Mouse (Mus musculus): ENCODE data around the gene Dmrt2. TPM values are rescaled to one million over a fixed set of nuclear protein-coding genes. Genes with fewer than 3 reads are reported as not detected.

Gene Dmrt2
- polyA plus RNA-seq, 1 experiment from 2014 or later: 3.5 TPM

GRCm38 (mm10) chr19:25652560-25652959 lies 19.7 kb upstream of the Dmrt2 start:
- Histone ChIP-seq H3K4me1 (ENCODE audit: insufficient read depth, low read length) (no peaks in the 10 kb centered on the region), H3K9ac (replicated peaks; ENCODE audit: low read length) (no peak overlapping the region), H3K4me3 (ENCODE audit: low read length) (no peak overlapping the region), H3K27me3 (ENCODE audit: insufficient read depth, low read length) (peaks cover 24% of the 10 kb centered on the region), H3K27ac (ENCODE audit: low read length) (no peak overlapping the region), H3K9me3 (ENCODE audit: low read length) (no peaks in the 10 kb centered on the region), H3K4me2 (replicated peaks; ENCODE audit: low read depth, low read length) (no peak overlapping the region), H3K36me3 (ENCODE audit: insufficient read depth, low read length) (no peaks in the 10 kb centered on the region)
- ATAC-seq (ENCODE audit: low FRiP score, low TSS enrichment): no peak
- WGBS: 70% methylated on average over 5 of the region's 5 CpGs

DNA sequence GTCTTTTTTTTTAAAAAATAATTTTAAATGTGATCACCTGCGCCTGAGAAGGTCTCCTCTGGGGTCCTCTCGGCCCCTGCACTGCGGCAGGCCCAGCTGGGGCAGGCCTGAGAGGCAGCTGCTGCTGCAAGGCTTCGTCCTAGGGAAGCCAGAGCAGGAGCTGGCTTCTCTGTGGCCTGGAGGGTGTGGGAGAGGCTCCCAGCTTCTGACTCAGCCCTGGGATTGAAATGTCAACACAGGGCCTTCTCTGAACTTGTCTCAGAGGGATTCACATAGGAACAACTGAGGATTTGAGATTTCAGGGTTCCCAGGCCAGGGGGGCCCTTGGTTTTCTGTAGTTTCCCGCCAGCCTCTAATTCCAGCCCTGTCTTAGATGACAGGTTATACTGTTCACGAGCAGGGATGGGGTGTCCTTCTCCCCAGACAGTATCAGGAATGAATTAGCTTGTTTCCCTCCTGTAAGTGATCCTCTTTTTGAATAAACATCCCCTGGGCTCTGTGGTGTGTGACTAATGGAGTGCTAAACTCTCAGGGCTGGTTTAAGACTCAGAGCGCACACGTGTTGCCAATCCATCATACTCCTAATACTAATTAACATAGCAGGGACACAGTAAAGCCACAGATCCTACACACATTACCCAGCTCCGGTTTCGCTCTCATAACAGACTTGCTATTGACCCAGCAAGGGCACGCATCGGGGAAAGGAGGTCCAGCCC lies 18.0 kb upstream of the Dmrt2 start:
- WGBS: 24% methylated on average over 12 of the region's 12 CpGs
- H3K27me3 ChIP-seq (ENCODE audit: insufficient read depth, low read length): peaks cover 37% of the 10 kb centered on the region
- ATAC-seq (ENCODE audit: low FRiP score, low TSS enrichment): peak; percentile 86
- no peaks in the 10 kb centered on the region for H3K9me3 ChIP-seq (ENCODE audit: low read length)
- H3K27ac ChIP-seq (ENCODE audit: low read length): no peak overlapping the region
- no peak overlapping the region for H3K4me2 ChIP-seq (replicated peaks; ENCODE audit: low read depth, low read length)
- no peak overlapping the region for H3K9ac ChIP-seq (replicated peaks; ENCODE audit: low read length)
- H3K4me3 ChIP-seq (ENCODE audit: low read length): no peak overlapping the region
- no peaks in the 10 kb centered on the region for H3K4me1 ChIP-seq (ENCODE audit: insufficient read depth, low read length)
- H3K36me3 ChIP-seq (ENCODE audit: insufficient read depth, low read length): no peaks in the 10 kb centered on the region

DNA sequence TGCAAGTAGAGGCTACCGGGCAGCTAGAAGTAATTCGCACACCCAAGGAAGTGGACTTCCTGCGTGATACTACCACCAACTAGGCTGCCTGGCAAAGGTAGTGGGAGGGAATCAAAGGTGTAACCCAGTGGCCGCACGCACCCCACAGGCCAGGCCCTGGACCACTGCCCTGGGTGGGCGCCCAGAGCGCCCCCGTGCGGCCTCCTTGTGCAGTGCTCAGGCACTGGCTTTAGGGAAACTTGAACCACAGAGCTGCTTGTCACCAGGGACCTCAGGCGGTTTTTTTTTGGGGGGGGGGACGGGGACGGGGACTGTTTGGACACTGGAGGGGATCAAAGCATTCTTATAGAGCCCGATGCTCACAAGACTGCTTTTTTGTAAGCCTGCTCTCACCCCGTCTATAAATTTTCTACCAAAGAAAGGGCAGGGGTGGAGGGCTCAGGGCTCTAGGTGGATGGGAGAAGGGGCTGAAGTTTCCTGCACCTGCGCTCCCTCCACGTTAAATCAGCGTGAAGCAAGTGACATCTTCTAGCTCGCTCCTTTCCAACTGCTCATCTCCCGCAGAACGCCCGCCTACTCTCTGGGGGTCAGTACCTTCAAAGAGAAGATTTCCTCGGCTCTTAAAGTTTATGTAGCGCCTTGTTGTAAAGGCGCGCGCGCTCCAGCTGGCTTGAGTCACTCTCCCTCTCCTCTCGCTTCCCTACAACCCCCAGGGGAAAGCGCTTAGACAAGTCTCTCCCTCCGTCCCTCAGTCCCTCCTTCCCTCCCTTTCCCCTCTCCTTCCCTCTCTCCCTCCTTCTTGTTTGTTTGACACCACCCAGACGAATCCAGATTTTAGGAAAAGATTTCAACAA lies 6.5 kb upstream of the Dmrt2 start:
- Histone ChIP-seq H3K27me3 (ENCODE audit: insufficient read depth, low read length) (peaks cover 93% of the 10 kb centered on the region), H3K9ac (replicated peaks; ENCODE audit: low read length) (no peak overlapping the region), H3K27ac (ENCODE audit: low read length) (no peak overlapping the region), H3K36me3 (ENCODE audit: insufficient read depth, low read length) (no peaks in the 10 kb centered on the region), H3K4me3 (ENCODE audit: low read length) (no peak overlapping the region), H3K9me3 (ENCODE audit: low read length) (no peaks in the 10 kb centered on the region), H3K4me1 (ENCODE audit: insufficient read depth, low read length) (0 out of 2 replicates have a peak, but pooled peaks cover 3% of the 10 kb centered on the region), H3K4me2 (replicated peaks; ENCODE audit: low read depth, low read length) (peak overlapping the region; percentile 16; the same call in 1 of the 2 replicates)
- WGBS: 2% methylated on average over 31 of the region's 31 CpGs
- ATAC-seq (ENCODE audit: low FRiP score, low TSS enrichment): 0 out of 2 replicates have a peak, but pooled peaks have one; percentile 49

- Histone ChIP-seq H3K4me2 (replicated peaks; ENCODE audit: low read depth, low read length) (no peak overlapping the region), H3K36me3 (ENCODE audit: insufficient read depth, low read length) (no peaks in the 10 kb centered on the region), H3K4me3 (ENCODE audit: low read length) (no peak overlapping the region), H3K27ac (ENCODE audit: low read length) (no peak overlapping the region), H3K4me1 (ENCODE audit: insufficient read depth, low read length) (peaks cover 15% of the 10 kb centered on the region; the same call in 1 of the 2 replicates), H3K27me3 (ENCODE audit: insufficient read depth, low read length) (peaks cover 96% of the 10 kb centered on the region), H3K9ac (replicated peaks; ENCODE audit: low read length) (no peak overlapping the region), H3K9me3 (ENCODE audit: low read length) (no peaks in the 10 kb centered on the region)
- no peak for ATAC-seq (ENCODE audit: low FRiP score, low TSS enrichment)
- WGBS: 14% methylated on average over 4 of the region's 4 CpGs
Observed at GRCm38 (mm10) chr19:25667836-25668235, 4.4 kb upstream of the Dmrt2 start.

DNA sequence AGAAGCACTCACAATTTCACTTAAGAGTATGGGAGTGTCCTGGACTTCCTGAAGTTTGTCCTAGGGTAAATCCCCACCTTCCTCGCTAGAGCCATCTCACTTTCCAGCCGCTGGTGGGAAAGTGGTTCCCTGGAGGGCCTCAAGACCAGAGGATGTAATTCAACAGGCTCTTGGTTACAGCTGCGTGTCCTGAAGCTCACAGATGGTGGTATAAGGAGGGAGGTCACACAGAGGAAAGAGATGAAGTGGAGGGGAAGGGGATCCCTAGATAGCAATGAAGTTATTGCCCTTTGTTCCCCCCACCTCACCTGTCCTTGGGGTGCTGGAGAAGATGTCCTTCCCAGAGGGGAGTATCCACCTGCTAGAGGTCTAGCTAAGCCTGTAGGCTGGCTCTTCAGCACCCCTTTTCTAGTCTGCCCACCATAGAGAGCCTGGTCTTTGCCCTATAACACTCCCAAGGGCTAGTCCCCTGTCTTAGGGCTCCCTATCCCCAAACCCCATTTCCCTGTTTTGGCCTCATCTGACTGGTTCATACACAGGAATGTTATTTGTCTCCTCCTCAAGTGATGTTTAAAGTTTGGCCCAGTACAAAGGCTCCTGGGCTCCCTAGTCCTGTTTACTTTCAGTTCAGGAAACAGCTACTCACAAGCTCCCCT lies 2.5 kb upstream of the Dmrt2 start:
- peaks cover 99% of the 10 kb centered on the region for H3K27me3 ChIP-seq (ENCODE audit: insufficient read depth, low read length)
- no peak overlapping the region for H3K4me3 ChIP-seq (ENCODE audit: low read length)
- ATAC-seq (ENCODE audit: low FRiP score, low TSS enrichment): no peak
- 0% methylated on average over 3 of the region's 3 CpGs for WGBS
- H3K9me3 ChIP-seq (ENCODE audit: low read length): no peaks in the 10 kb centered on the region
- H3K4me2 ChIP-seq (replicated peaks; ENCODE audit: low read depth, low read length): no peak overlapping the region
- H3K27ac ChIP-seq (ENCODE audit: low read length): no peak overlapping the region
- H3K4me1 ChIP-seq (ENCODE audit: insufficient read depth, low read length): peaks cover 22% of the 10 kb centered on the region
- no peaks in the 10 kb centered on the region for H3K36me3 ChIP-seq (ENCODE audit: insufficient read depth, low read length)
- H3K9ac ChIP-seq (replicated peaks; ENCODE audit: low read length): no peak overlapping the region

- under 1% methylated on average over 17 of the region's 17 CpGs for WGBS
Observed at GRCm38 (mm10) chr19:25670571-25671285, 1.5 kb upstream of the Dmrt2 start.

GRCm38 (mm10) chr19:25671681-25672080 lies 530 bp upstream of the Dmrt2 start:
- ATAC-seq (ENCODE audit: low FRiP score, low TSS enrichment): no peak
- WGBS: under 1% methylated on average over 14 of the region's 14 CpGs

More at GRCm38 (mm10) chr19:25670571-25671285, 1.5 kb upstream of the Dmrt2 start:
- Histone ChIP-seq H3K4me1 (ENCODE audit: insufficient read depth, low read length) (peaks cover 21% of the 10 kb centered on the region), H3K9ac (replicated peaks; ENCODE audit: low read length) (no peak overlapping the region), H3K27ac (ENCODE audit: low read length) (no peak overlapping the region), H3K36me3 (ENCODE audit: insufficient read depth, low read length) (no peaks in the 10 kb centered on the region), H3K4me3 (ENCODE audit: low read length) (no peak overlapping the region), H3K4me2 (replicated peaks; ENCODE audit: low read depth, low read length) (no peak overlapping the region), H3K9me3 (ENCODE audit: low read length) (no peaks in the 10 kb centered on the region), H3K27me3 (ENCODE audit: insufficient read depth, low read length) (peaks cover 99% of the 10 kb centered on the region)
- no peak for ATAC-seq (ENCODE audit: low FRiP score, low TSS enrichment)

GRCm38 (mm10) chr19:25673224-25674055 lies 1.2 kb downstream of the Dmrt2 start:
- Histone ChIP-seq H3K9ac (replicated peaks; ENCODE audit: low read length) (no peak overlapping the region), H3K4me2 (replicated peaks; ENCODE audit: low read depth, low read length) (peak overlapping the region; percentile 60), H3K27ac (ENCODE audit: low read length) (no peak overlapping the region), H3K27me3 (ENCODE audit: insufficient read depth, low read length) (peaks cover 97% of the 10 kb centered on the region), H3K4me1 (ENCODE audit: insufficient read depth, low read length) (peaks cover 18% of the 10 kb centered on the region), H3K9me3 (ENCODE audit: low read length) (no peaks in the 10 kb centered on the region), H3K36me3 (ENCODE audit: insufficient read depth, low read length) (no peaks in the 10 kb centered on the region), H3K4me3 (ENCODE audit: low read length) (peak overlapping the region; percentile 45)
- WGBS: under 1% methylated on average over 66 of the region's 66 CpGs
- ATAC-seq (ENCODE audit: low FRiP score, low TSS enrichment): peak; percentile 55; the same call in 1 of the 2 replicates

More at GRCm38 (mm10) chr19:25671681-25672080, 530 bp upstream of the Dmrt2 start:
- H3K27me3 ChIP-seq (ENCODE audit: insufficient read depth, low read length): peaks cover 99% of the 10 kb centered on the region
- no peaks in the 10 kb centered on the region for H3K36me3 ChIP-seq (ENCODE audit: insufficient read depth, low read length)
- peak overlapping the region; percentile 68 for H3K4me2 ChIP-seq (replicated peaks; ENCODE audit: low read depth, low read length)
- no peak overlapping the region for H3K9ac ChIP-seq (replicated peaks; ENCODE audit: low read length)
- no peaks in the 10 kb centered on the region for H3K9me3 ChIP-seq (ENCODE audit: low read length)
- H3K4me1 ChIP-seq (ENCODE audit: insufficient read depth, low read length): peaks cover 18% of the 10 kb centered on the region
- H3K4me3 ChIP-seq (ENCODE audit: low read length): peak overlapping the region; percentile 48
- no peak overlapping the region for H3K27ac ChIP-seq (ENCODE audit: low read length)

All from kidney, embryonic 16.5 days (tissue).